In genomic region chr5:108629634-108630483, GRCm38 (mm10) we compare ENCODE assay signal across 8 mouse cellular contexts. TPM values are rescaled to one million over a fixed set of nuclear protein-coding genes. Genes with fewer than 3 reads are reported as not detected.
A peak's percentile ranks its signal among the peaks of the same experiment; 100 is the strongest.
DNase-seq lines count a peak whose midpoint lies in the region; ATAC-seq and TF ChIP-seq lines count a peak whose summit lies in the region.

Gene Gak, minus strand, starts transcription at chr5:108629755.
Gene Tmem175, plus strand, starts transcription at chr5:108629770.

- peak within 1 kb of the TSS; percentile 85 for H3K4me2 ChIP-seq in hindbrain, postnatal 0 days (ENCODE audit: low read depth, low read length)

- ATAC-seq in common myeloid progenitor, adult 5-6 weeks (replicated peaks; ENCODE audit: low read depth, poor library complexity, severe bottlenecking): peak; percentile 93
- ATAC-seq in hindbrain, postnatal 0 days: peak; percentile 97
- peak; percentile 93 for ATAC-seq in megakaryocyte, adult 5-6 weeks (ENCODE audit: poor library complexity, severe bottlenecking)

- under 1% methylated on average over 58 of the region's 58 CpGs for WGBS in hindbrain, postnatal 0 days

- H3K4me3 ChIP-seq in gastrocnemius, adult 2 months: peak within 1 kb of the TSS; percentile 77
- peak within 1 kb of the TSS; percentile 71 for H3K4me3 ChIP-seq in hindbrain, postnatal 0 days (ENCODE audit: low read length)
- H3K4me3 ChIP-seq in left cerebral cortex, adult 2 months: peak within 1 kb of the TSS; percentile 72

- no peaks in the 10 kb centered on the region for H3K36me3 ChIP-seq in hindbrain, postnatal 0 days (ENCODE audit: insufficient read depth, low read length)

- H3K9ac ChIP-seq in hindbrain, postnatal 0 days (replicated peaks; ENCODE audit: low read length): peak within 1 kb of the TSS; percentile 83

- peak; percentile 98 for DNase-seq in ZHBTc4 (ENCODE audit: low read depth, low spot score)
- DNase-seq in gastrocnemius, adult 2 months: peak; percentile 96
- DNase-seq in hindbrain, postnatal 0 days (ENCODE audit: low spot score): peak; percentile 98
- DNase-seq in left cerebral cortex, adult 2 months (ENCODE audit: extremely low spot score in 1 of 2, low spot score in 2 of 2): peak; percentile 92 to 94
- DNase-seq in right cerebral cortex, adult 2 months (ENCODE audit: low spot score in 2 of 2): peak; percentile 92 to 95
- DNase-seq in urinary bladder, postnatal 14 days (ENCODE audit: low spot score): peak; percentile 92

- intact Hi-C loops in gastrocnemius, adult 2 months (cut with DNase I): loop anchor here (2.0 to 5.0 kb wide), 2 partner anchors 65 to 203 kb away; no protein-coding TSS in a partner anchor
- intact Hi-C loops in left cerebral cortex, adult 2 months (cut with DNase I): no loop called here

- peak within 1 kb of the TSS; percentile 92 for H3K27ac ChIP-seq in gastrocnemius, adult 2 months
- peak within 1 kb of the TSS; percentile 88 for H3K27ac ChIP-seq in hindbrain, postnatal 0 days
- H3K27ac ChIP-seq in left cerebral cortex, adult 2 months: peak within 1 kb of the TSS; percentile 97

- no peaks in the 10 kb centered on the region for H3K9me3 ChIP-seq in hindbrain, postnatal 0 days (ENCODE audit: low read length)

- no peak for TF ChIP-seq CTCF in gastrocnemius, adult 2 months (IDR thresholded peaks at IDR 0.05)
- no peak for TF ChIP-seq CTCF in hindbrain, postnatal 0 days (IDR thresholded peaks at IDR 0.05; ENCODE audit: low read depth)
- TF ChIP-seq CTCF in left cerebral cortex, adult 2 months (IDR thresholded peaks at IDR 0.05): no peak

- H3K27me3 ChIP-seq in hindbrain, postnatal 0 days (ENCODE audit: insufficient read depth, low read length): no peaks in the 10 kb centered on the region

- H3K4me1 ChIP-seq in hindbrain, postnatal 0 days (ENCODE audit: insufficient read depth, low read length): peaks cover 16% of the 10 kb centered on the region

RNA-seq across cellular contexts. Expression of gene Gak, which starts in this region (rescaled TPM):
- total RNA-seq in common myeloid progenitor, adult 5-6 weeks (2017): 102 and 105 TPM in 2 replicates
- 10 to 100 TPM; 14.2 to 14.3 TPM for total RNA-seq in gastrocnemius, adult 2 months (2021)
- total RNA-seq in hindbrain, postnatal 0 days (2014; rRNA removed): 75.5 and 87.8 TPM in 2 replicates
- 40.2 and 43.5 TPM in 2 replicates for polyA plus RNA-seq in hindbrain, postnatal 0 days (2015; fragmentation: Nextera tagmentation; extraction: Ambion mirVana)
- 100 to 1,000 TPM in 1 of 2 experiments, 10 to 100 TPM in 1; 98.8 to 106 TPM for total RNA-seq in left cerebral cortex, adult 2 months (2021)
- total RNA-seq in megakaryocyte, adult 5-6 weeks (2015): 78.9 and 80.8 TPM in 2 replicates
- 110 and 120 TPM in 2 replicates for total RNA-seq in megakaryocyte, adult 5-6 weeks (2017)

RNA-seq across cellular contexts. Expression of gene Tmem175, which starts in this region (rescaled TPM):
- total RNA-seq in common myeloid progenitor, adult 5-6 weeks (2017): 17.2 and 19.9 TPM in 2 replicates
- 1 to 10 TPM; 7.8 to 8.0 TPM for total RNA-seq in gastrocnemius, adult 2 months (2021)
- 43.6 and 50.0 TPM in 2 replicates for total RNA-seq in hindbrain, postnatal 0 days (2014; rRNA removed)
- polyA plus RNA-seq in hindbrain, postnatal 0 days (2015; fragmentation: Nextera tagmentation; extraction: Ambion mirVana): 38.7 and 40.6 TPM in 2 replicates
- 10 to 100 TPM; 40.8 to 43.2 TPM for total RNA-seq in left cerebral cortex, adult 2 months (2021)
- total RNA-seq in megakaryocyte, adult 5-6 weeks (2015): 18.7 and 21.5 TPM in 2 replicates
- 8.7 and 11.7 TPM in 2 replicates for total RNA-seq in megakaryocyte, adult 5-6 weeks (2017)

Comparison
In these comparisons a context has a peak if more than half of its experiments do, and no peak if none do; other contexts are left out.
1. Peak in every context shown above with its lines: DNase-seq, ATAC-seq, H3K4me3 ChIP-seq and H3K27ac ChIP-seq.